Mouse (Mus musculus) NIH3T3 (cell line): ENCODE measurements at regions not wholly inside any gene's neighbourhood (a gene's known extent, or its start where the extent isn't known, plus 50 kb on each side); places are given as distances from the start of the nearest gene placed in this dataset.
A peak's percentile ranks its signal among the peaks of the same experiment; 100 is the strongest.

ENCODE experiments used
- DNase-seq: peaks from one replicate; pipeline ENCODE4 v3.0.0-alpha.2; 2012; ENCODE audit warnings: low read depth

- DNase-seq = no peak
Observed at GRCm38 (mm10) chr4:74981491-74981890, 296.6 kb downstream of the Dmac1 start.

- DNase-seq = peak; percentile 7
Observed at GRCm38 (mm10) chr4:74972143-74972542, 306.0 kb downstream of the Dmac1 start.
